Mouse (Mus musculus) MEL (cell line): ENCODE measurements at regions not wholly inside any gene's neighbourhood (a gene's known extent, or its start where the extent isn't known, plus 50 kb on each side); places are given as distances from the start of the nearest gene placed in this dataset.

Source experiments
- CTCF ChIP-seq, 3 experiments: IDR thresholded peaks in 2 of 3; conservative IDR thresholded peaks in 1 of 3; 2 replicates each; pipeline ENCODE4 v1.5.1; 2011 to 2012; ENCODE audit warnings: low read length in 3 of 3, low read depth in 2 of 3, mild to moderate bottlenecking in 2 of 3, improper control_type of control experiment in 1 of 3, inconsistent platforms in 1 of 3, mixed read lengths in 1 of 3, moderate library complexity in 1 of 3; ENCODE audit not compliant: control insufficient read depth in 1 of 3, insufficient read depth in 1 of 3, poor library complexity in 1 of 3, severe bottlenecking in 1 of 3
- JUND ChIP-seq: IDR thresholded peaks from 2 replicates; pipeline ENCODE4 v1.6.1; 2011; ENCODE audit warnings: low read depth, mild to moderate bottlenecking, improper control_type of control experiment, low read length
- MAFK ChIP-seq: IDR thresholded peaks from 2 replicates; pipeline ENCODE4 v1.6.1; 2011; ENCODE audit warnings: low read depth, mild to moderate bottlenecking, low read length, improper control_type of control experiment, borderline replicate concordance
- MAX ChIP-seq: IDR thresholded peaks from 2 replicates; pipeline ENCODE4 v1.6.1; 2011; ENCODE audit warnings: low read length, improper control_type of control experiment
- MEF2A ChIP-seq: IDR thresholded peaks from 2 replicates; pipeline ENCODE4 v1.6.1; 2014; ENCODE audit warnings: low read depth, mild to moderate bottlenecking, inconsistent platforms, low read length, improper control_type of control experiment; ENCODE audit not compliant: poor library complexity, insufficient replicate concordance, severe bottlenecking; ENCODE audit errors: extremely low read depth
- ZMIZ1 ChIP-seq: IDR thresholded peaks from 2 replicates; pipeline ENCODE4 v1.6.1; 2012; ENCODE audit warnings: low read depth, mild to moderate bottlenecking, inconsistent platforms, low read length, improper control_type of control experiment, moderate library complexity
- ZNF384 ChIP-seq: IDR thresholded peaks from 2 replicates; pipeline ENCODE4 v1.6.1; 2012; ENCODE audit warnings: low read depth, mild to moderate bottlenecking, inconsistent platforms, low read length, improper control_type of control experiment

- TF ChIP-seq ZNF384 (no peak), MAX (no peak), JUND (no peak), CTCF (IDR thresholded peaks at IDR 0.05 in 2 of 3, conservative IDR thresholded peaks at IDR 0.05 in 1 of 3; ENCODE audit: control insufficient read depth in 1 of 3, insufficient read depth in 1 of 3, low read depth in 2 of 3, low read length in 3 of 3, poor library complexity in 1 of 3, severe bottlenecking in 1 of 3) (no peak), MAFK (no peak), ZMIZ1 (no peak), MEF2A (no peak)
Measured at GRCm38 (mm10) chr13:16769409-16769808, 757.8 kb downstream of the Inhba start.
